Mouse (Mus musculus) brain, embryonic 14.5 days (tissue): ENCODE data around the gene Ptprcap. TPM values are rescaled to one million over a fixed set of nuclear protein-coding genes. Genes with fewer than 3 reads are reported as not detected.

Experiments used
- DNase-seq: peaks from one replicate; pipeline ENCODE4 v3.0.0-alpha.2; 2011; ENCODE audit warnings: low read depth
- CTCF ChIP-seq: fragments of 200-500 bp; IDR thresholded peaks from 2 replicates; pipeline ENCODE4 v1.5.1; 2012; ENCODE audit warnings: inconsistent platforms, mild to moderate bottlenecking, moderate library complexity, borderline replicate concordance; ENCODE audit not compliant: insufficient read depth, insufficient read length; ENCODE audit errors: extremely low read depth
- POLR2A ChIP-seq: fragments of 200-500 bp; IDR thresholded peaks from 2 replicates; pipeline ENCODE4 v1.6.1; 2012; ENCODE audit warnings: mild to moderate bottlenecking, inconsistent platforms, borderline replicate concordance; ENCODE audit not compliant: poor library complexity, insufficient read depth, insufficient read length, severe bottlenecking; ENCODE audit errors: extremely low read depth
- polyA plus RNA-seq: library from polyadenylated mRNA; depleted of rRNA; stranded (reverse); fragments of >200 nt; gene quantifications from 2 replicates; pipeline ENCODE4 v1.2.3, GENCODE M21; 2012; rRNA removed

Ptprcap gene
- 1.5 and 2.0 TPM in 2 replicates for polyA plus RNA-seq

DNA sequence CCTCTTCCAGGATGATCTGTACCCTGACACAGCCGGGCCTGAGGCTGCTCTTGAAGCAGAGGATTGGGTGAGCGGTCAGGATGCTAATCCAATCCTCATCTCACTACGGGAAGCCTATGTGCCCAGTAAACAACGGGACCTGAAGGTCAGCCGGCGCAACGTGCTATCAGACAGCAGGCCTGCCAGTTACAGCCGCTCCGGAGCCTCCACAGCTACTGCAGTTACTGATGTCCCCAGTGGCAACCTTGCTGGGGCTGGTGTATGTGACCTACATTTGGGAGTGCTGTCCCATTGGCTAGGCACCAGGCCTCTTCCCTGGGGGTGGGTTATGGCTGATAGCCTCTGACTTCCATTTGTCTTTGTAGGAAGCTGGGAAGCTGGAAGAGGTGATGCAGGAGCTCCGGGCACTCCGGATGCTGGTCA, at the start of gene Ptprcap:
TSS of gene Ptprcap (plus strand) at position 373 of the 423 bp plus-strand sequence.
- DNase-seq: no peak
- no peak for TF ChIP-seq POLR2A
- no peak for TF ChIP-seq CTCF

DNA sequence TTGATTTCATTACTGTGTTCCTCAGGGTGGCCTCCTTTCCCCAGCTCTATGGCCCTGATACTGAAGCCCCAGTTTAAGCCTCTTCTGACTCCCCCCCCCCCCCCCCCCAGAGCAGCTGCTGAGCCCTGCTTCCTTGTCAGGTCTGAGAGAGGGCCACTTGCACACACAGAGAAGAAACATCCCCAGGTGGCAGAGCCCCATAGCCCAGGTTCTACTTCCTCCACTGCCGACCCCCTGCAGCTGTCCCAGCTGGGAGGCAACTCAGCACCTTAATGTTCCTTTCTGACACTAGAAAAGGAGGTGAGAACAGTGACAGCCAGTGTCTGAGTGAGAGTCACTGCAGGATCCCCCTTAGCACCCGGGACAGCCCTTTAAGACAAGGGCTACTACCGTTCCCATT, 49.6 kb upstream of the Ptprcap start:
- TF ChIP-seq POLR2A (no peak), CTCF (no peak)
- no peak for DNase-seq

DNA sequence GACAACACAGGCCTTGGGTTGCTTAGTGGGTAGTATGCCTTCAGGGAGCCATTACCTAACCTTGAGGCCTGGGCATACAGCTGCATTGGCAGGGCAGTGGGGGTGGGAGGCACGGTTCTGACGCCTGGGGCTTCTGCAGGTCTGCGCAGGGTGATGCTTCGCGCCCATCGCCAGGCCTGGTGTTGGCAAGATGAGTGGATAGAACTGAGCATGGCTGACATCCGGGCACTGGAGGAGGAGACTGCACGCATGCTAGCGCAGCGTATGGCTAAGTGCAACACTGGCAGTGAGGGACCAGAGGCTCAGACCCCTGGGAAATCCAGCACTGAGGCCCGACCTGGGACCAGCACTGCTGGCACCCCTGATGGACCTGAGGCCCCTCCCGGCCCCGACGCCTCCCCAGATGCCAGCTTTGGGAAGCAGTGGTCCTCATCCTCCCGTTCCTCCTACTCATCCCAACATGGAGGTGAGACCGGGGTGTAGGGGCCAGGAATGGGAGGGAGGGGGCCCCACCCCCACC, 48.7 kb upstream of the Ptprcap start:
- DNase-seq: no peak
- TF ChIP-seq POLR2A: no peak
- TF ChIP-seq CTCF: no peak

DNA sequence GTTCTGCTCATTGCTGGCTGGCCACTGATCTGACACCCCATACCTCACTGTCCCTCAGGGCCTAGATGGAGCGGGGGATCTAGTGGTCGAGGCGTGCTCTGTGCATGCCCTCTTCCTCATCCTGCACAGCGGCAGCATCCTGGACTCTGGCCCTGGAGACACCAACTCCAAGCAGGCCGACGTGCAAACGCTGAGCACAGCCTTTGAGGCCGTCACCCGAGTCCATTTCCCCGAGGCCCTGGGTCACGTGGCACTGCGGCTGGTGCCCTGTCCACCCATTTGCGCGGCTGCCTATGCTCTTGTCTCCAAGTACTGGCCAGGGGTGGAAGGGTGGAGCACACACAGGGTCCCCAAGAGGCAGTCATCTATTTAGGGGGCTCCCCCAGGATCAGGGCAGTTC, 46.8 kb upstream of the Ptprcap start:
- TF ChIP-seq POLR2A: no peak
- no peak for TF ChIP-seq CTCF
- DNase-seq: no peak

DNA sequence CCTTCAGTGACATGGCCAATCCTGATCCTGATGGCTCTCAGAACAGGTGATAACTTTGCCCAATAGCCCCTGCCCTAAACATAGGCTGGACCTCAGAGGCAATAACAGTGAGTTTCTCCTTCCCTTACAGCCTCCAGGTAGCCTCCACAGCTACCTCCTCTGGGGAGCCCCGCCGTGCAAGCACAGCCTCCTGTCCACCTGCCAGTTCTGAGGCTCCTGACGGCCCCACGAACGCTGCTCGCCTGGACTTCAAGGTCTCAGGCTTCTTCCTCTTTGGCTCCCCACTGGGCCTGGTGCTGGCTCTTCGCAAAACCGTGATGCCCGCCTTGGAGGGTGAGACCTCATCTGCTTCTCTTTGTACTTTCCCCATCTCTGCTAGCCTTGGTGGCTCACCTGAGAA, 44.9 kb upstream of the Ptprcap start:
- TF ChIP-seq CTCF (no peak), POLR2A (no peak)
- no peak for DNase-seq

DNA sequence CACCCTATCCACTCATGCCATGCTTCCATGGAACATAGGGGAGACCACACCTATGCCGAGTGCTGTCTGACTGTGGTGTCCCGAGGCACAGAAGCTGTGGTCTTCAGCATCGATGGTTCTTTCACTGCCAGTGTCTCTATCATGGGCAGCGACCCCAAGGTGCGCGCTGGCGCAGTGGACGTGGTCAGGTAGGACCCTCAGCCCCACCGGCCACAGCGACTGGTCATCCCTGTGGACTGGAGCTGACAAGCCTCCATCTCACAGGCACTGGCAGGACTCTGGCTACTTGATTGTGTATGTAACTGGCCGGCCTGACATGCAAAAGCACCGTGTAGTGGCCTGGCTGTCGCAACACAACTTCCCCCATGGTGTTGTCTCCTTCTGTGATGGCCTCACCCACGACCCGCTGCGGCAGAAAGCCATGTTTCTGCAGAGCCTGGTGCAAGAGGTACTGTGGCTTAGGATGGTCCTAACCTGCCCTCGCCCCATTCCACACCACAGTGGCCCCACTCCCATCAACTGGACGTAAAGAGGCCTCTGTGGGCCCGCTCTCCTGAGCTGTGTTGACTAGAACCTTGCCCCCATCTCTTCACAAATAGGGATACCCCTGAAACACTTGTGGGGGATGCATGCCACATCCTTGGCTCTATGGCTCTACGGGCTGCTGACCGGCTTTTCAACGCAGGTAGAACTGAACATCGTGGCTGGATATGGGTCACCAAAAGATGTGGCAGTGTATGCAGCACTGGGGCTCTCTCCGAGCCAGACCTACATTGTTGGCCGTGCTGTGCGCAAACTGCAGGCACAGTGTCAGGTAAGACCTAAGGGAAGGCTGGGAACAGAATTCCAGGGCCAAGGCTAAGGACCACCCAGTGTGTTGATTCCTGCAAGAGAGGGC, 41.1 kb upstream of the Ptprcap start:
- TF ChIP-seq POLR2A (no peak), CTCF (no peak)

DNA sequence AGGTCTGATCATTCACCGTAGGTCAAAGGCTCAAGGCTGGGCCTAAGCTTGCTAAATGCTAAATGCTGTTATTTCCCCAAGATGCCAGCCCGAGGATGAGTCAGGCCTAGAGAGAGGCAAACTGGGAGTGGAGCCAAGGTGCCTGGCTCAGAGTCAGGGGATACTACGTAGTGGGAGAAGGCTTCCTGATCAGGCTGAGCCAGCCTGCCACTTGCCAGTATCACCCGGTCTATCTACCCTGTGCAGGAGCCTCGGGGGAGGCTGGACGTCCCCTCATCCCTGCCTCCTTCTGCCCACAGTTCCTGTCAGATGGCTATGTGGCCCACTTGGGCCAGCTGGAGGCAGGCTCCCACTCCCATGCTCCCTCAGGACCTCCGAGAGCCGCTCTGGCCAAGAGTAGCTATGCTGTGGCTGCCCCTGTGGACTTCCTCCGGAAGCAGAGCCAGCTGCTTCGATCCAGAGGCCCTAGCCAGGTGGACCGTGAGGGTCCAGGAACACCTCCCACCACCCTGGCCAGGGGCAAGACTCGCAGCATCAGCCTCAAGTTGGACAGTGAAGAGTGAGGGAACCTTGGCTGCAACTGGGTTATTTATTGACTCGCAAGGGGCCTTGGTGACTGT, 40.1 kb upstream of the Ptprcap start:
- peak; percentile 53 for DNase-seq
- TF ChIP-seq CTCF: no peak
- TF ChIP-seq POLR2A: no peak

More for the DNA sequence above, 41.1 kb upstream of the Ptprcap start:
- no peak for DNase-seq

DNA sequence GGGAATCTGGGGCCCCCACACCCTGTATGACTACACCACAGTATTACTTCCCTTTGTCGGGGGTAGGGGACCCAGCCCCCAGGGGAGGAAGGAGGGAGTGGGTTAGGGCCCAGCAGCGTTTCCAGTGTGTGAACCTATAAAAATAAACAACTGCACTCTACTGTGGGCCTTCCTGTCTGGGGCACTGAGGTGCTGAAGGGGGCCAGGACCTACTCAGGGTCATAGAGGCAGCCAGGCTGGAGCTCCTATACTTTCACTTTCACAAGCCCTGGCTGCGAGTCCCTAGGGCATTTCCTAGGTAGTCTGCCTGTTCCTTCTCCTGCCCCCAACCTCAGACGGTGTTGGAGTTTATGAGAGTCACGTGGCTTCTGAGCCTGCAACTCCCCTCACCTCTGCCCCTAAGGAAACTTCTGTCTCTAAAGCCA, 39.6 kb upstream of the Ptprcap start:
- no peak for TF ChIP-seq CTCF
- TF ChIP-seq POLR2A: no peak
- no peak for DNase-seq

DNA sequence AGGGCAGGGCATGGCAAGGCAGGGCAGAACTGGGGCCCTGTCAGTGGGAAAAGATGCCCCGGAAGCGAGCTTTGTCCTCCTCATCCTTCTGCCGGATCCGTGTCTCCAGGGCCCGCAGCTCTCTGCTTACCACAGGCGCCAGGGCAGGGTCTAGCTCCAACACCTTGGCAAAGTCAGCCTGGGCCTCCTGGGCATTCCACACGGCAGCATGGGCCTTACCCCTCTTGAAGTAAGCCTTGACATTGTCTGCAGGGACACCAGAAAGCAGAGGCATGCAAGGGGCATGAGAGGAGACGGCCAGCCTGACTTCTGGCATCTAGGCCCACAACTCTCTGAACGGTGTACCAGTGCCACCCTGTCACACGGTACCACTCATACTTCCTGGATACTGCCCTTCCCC, 38.9 kb upstream of the Ptprcap start:
- TF ChIP-seq CTCF (no peak), POLR2A (no peak)
- no peak for DNase-seq

DNA sequence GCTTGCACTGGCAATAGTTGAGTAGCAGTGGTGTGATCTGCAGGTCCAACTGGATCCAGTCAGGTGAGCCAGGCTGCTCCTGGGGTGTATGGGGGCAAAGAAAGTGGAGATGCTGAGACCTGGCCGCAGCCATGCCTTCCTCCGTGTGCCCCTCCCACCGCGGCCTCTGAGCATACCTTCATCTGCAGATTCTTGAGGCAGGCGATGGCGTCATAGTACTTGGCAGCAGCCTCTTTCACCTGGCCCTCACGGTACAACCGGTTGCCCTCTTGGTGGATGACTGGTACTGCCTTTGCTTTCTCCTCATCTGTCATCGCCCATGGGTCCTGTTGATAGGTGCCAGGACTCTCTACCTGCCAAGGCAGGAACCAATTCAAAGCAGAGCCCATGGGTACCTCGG, 38.3 kb upstream of the Ptprcap start:
- TF ChIP-seq POLR2A: no peak
- TF ChIP-seq CTCF: no peak
- no peak for DNase-seq

DNA sequence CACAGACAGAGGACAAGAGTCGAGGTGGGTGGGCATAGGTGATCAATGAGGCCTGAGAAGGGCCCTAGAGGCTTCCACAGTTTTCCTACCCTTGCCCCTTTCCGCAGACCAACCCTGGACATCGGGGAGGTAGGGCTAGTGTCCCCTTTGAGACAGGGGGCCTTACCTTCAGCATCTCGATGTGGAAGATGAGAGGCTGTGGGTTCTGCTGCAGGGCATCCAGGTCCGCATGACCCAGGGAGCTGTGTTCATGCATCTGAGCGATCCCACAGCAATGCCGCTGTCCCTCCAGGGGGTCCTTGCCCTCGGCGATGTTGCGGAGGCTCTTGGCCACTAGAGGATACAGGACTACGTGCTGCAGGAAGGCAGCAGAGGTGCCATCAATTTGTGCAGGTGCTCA, 37.6 kb upstream of the Ptprcap start:
- no peak for TF ChIP-seq POLR2A
- TF ChIP-seq CTCF: no peak
- DNase-seq: no peak

DNA sequence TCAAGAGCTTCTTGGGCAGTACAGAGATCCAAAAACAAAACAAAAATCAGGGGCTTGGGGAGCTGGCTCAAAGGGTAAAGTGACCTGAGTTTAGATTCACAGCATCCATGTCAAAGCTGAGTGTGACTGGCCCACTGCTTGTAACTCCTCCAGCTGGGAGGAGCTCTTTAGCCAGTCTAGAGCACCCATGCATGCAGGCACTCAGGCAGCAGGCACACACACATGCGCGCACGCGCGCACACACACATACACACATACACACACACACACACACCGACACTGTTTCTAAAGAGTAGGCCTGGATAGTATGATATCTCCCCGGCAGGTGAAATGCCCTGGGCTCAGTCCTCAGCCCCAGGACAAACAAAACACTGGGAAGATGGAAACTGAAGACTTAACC, 36.4 kb upstream of the Ptprcap start:
- TF ChIP-seq CTCF (no peak), POLR2A (no peak)
- DNase-seq: no peak

DNA sequence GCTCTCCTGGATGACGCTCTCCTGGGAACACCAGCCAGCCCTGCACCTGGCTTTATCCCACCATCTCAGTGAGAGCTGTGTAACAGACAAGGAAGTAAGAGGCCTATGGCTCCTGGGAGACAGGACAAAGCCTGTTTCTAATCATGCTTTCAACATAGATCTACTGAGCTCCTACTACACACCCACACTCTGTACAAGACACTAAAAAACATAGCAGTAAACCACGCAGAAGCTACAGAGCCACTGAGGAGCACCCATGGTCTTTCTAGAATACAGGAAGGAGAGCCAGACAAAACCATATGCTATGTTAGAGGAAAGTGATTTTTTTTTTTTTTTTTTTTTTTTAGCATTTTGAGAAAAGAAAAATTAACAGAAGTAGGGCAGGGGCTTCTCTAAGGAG, 35.1 kb upstream of the Ptprcap start:
- TF ChIP-seq CTCF: no peak
- no peak for DNase-seq

DNA sequence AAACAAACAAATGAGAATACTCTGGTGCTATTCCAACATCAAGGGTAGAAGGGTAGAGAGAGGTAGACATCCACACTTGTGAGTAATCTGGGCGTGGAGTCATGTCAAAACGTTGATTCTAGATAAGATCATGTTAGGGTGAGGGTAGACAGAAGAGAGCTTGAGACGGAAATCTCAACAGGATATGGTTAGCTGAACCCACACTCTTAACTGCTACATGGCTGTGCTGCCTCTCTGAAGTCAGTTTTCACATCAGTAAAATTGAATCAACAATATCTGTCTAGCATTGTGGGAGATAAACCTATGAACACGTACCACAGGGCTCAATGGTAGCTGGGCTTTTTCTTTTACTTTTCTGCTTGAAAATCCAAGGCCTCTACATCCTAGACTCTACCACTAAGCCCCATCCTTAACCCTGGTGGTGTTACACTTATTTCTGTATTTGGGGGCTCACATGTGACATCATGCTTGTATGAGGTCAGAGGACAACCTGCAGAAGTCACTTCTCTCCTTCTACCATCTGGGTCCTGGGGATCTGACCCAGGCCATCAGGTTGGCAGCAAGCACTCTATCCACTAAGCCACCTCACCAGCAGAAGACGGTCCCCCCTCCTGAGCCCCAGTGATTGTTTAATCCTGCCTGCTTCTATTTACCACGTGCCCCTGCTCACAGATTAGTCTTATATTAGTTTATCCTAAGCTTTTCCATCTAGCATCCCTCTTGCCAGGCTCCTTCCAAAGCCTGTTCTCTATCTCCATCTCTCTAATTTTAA, 33.5 kb upstream of the Ptprcap start:
- DNase-seq: no peak
- TF ChIP-seq POLR2A: no peak
- no peak for TF ChIP-seq CTCF

DNA sequence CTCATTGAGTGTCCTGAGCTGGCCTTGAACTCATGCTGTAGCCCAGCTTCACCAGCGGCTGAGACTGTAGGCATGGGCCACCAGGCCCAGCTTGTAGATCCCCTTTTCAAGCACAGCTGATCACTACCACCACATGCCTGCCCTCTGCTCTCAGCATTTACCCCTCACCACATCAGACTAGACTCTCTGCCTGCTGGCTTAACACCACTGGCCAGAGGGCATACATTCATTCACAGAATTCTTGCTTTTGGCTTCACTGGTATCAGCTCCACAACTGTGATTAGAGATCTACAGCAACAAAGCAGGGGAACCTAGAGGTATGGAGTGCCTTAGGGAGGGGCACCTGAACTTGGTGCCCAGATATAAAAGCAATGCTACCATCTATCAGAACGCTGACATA, 32.9 kb upstream of the Ptprcap start:
- DNase-seq: no peak
- no peak for TF ChIP-seq CTCF
- no peak for TF ChIP-seq POLR2A
